Mouse (Mus musculus) megakaryocyte-erythroid progenitor cell, adult 5-6 weeks (primary cell): ENCODE data around the gene Cdip1. TPM values are rescaled to one million over a fixed set of nuclear protein-coding genes. Genes with fewer than 3 reads are reported as not detected.
A peak's percentile ranks its signal among the peaks of the same experiment; 100 is the strongest.
"Not testable (repeated sequence)": the region's sequence is repeated elsewhere in the genome, so short reads cannot be mapped to it uniquely, and the experiment has no call there.

Experiments
- ATAC-seq: replicated peaks from 2 replicates; pipeline ENCODE4 v1.8.0; 2016; ENCODE audit warnings: mild to moderate bottlenecking, inconsistent platforms; ENCODE audit not compliant: severe bottlenecking, poor library complexity, low FRiP score, low TSS enrichment
- total RNA-seq, 2 experiments: library from RNA; stranded (forward) in 1 of 2; stranded (reverse) in 1 of 2; fragments of 200-1000, 215-1000 nt in 1 of 2; fragments of >200 nt in 1 of 2; fragmentation: Nextera tagmentation in 1 of 2; gene quantifications; 2 replicates each; pipeline ENCODE4 v1.2.3; 2014 to 2017

Cdip1 gene
- total RNA-seq (2014; fragmentation: Nextera tagmentation) = 15.3 and 17.7 TPM in 2 replicates
- 14.0 and 15.5 TPM in 2 replicates for total RNA-seq (2017)

DNA sequence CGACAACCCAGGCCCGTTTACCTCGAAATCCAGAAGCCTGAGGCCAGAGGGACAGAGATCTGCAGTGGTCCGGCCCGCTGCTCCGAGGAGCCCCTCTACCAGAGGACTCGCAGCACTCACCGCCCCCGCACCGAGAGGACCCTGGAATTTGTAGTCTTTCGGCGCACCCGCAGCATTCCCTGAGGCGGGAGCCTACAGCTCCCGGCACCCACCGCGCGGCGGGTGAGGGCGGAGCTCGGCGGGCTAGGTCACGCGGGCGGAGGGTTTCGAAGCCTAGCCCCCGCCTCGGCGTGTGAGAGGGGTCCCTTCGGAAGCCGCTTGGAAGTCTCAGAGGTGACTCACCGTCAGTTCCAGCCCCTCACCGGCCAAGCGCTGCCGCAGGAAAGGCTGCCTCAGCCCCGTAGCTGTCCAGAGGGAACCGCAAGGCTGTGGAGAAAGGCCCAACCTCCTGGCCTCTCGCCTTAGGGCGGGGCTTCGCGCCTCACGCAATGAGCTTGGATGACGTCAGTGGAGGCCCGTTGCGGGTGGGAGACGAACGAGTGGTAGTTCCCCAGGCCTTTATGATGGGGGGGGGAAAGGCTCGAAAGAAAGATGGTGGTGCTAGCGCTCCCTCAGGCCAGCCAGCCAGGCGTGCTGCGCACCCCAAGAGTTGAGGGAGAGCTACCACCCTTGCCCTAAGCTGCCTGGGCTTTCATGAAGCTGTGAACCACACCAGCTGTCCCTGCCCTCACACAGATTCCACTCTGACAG is at the start of gene Cdip1:
Cdip1 (minus strand) TSS at position 483 of the 750 bp plus-strand sequence.
- ATAC-seq = peak; percentile 95

DNA sequence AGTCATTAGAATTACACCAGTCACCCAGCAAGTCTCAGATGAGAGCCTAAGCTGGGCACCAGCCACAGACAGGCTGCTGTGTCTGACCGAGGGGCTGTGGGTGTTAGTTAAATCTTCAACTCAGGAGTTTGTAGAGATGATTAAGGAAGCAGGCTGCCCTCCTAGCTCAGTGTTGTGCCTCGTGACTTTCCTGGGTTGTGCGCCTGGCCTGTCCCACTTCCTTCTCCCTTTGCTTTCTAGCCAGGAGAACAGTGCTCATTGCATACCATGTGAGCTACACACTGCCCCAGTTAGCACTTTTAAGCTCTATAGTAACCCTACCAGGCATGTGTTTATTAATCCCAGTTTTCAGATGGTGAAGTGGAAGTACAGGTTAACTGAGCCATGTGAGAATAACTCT is 49.5 kb upstream of the Cdip1 start:
- ATAC-seq = no peak

DNA sequence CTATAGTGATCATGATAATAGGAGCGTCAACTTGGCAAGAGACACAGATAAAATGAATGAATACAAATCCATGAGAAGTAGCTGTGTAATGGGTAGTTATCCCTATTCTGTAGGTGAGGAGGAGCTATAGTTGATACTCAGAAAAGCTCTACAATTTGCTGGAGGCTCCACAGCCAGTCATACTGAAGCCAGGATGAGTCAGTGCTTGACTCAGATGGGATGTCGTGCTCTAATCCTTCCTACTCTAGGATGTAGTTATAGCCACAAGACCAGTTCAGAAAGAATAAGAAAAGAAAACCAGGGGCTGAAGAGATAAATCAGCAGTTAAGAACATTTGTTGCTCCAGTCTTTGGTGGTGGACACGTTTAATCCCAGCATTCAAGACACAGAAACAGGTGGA is 47.5 kb upstream of the Cdip1 start:
- no peak for ATAC-seq

DNA sequence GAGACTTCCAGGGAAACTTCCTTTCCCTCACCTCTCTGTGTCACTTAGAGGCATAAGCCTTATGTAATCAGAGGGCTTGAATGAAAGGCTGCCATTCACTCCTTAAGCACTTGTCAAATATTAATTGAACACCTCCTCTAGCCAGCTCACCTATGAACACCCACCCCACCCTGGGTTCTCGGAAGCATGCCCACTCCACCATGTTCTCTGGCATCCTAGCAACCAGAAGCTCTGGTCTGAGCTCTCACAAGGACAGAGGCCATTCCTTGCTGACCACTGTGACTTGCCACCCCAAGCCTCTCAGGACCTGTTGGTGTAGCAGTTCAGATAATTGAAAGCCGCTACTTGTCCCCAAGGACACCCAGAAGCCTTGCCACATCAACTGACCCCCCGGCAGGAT is 45.1 kb upstream of the Cdip1 start, which contains the start of gene 4930562C15Rik:
4930562C15Rik (plus strand) TSS at position 226 of the 400 bp plus-strand sequence.
- ATAC-seq = no peak

DNA sequence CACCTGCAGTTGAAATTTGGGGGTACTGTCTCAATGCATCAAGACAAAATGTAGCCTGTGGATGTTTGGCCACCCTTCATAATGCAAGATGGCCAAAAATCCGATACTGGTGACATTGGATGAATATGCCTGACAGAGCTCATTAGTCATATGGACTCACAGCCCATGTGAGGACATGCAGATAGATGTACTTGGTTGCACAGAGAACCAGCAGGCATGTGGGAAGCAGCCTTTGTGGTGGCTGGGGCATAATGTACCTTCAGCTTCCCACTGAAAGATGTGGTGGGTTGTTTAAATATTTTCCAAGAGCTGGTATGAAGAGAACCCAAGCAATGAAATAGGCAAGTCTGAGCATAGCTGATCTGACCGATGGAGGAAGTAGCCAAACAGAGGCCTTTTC is 43.8 kb upstream of the Cdip1 start:
- ATAC-seq = no peak

DNA sequence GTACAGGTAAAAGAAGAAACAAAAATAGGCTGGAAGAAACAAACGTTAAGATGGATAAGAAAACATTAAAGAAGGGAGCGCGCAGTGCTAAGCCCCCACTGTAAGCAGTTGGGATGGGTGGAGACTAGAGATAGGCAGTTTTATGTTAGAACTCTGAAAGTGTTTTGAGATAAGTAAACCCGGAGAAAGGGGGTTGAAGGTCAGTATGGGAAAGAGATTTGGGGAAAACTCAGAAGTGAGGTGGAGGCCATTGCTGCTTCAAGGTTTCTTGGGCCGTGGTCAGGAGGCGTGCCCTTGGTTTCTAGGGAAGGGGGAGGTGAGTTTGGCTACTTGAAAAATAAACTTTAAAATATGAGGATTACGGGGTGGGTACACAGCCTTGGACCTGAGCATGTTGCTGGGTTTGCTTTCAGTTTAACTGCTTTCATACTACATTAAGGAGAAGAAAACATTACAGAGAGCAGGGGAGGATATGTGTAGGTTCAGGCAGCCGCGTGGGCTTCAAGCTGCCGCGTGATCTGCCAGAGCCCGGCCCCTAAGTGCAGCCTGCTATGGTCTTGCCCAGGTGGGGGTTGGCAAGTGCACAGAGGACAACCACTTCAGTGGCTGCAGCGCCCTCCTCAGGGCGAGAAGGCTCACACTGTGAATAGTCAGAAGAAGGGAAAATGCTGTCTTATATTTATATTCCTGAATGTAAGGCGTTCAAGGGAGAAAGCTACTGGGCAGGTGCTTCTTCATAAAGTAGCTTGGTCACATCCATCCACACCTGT is 41.7 kb upstream of the Cdip1 start:
- peak; percentile 82 for ATAC-seq

DNA sequence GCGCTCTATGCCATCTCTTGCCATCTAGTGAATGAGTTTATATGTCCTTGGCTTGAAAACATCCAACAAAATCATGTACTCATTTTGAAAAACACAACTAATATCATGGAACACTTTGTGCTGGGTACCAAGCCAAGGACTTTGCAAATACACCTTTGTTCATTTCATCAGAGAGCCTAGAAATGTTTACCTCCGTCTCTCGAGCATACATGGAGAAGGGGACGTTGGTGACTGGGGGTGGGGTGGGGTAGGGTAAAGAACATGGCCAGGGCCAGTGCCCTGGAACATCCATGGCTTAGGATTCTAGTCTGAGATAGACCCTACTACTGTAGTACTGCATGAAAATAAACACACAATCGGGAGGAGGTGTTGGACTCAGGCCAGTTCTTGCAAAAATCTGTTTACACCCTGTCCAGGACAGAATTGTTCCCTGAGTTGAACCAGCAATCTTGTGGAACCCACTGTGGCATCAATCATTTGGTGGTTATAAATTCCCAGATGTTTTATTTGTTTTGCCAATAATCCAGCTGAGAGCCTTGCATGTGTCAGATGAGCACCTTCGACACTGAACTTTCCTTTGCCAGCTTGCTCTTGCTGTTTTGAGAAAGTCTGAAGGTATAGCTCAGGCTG is 39.3 kb upstream of the Cdip1 start:
- ATAC-seq = no peak

DNA sequence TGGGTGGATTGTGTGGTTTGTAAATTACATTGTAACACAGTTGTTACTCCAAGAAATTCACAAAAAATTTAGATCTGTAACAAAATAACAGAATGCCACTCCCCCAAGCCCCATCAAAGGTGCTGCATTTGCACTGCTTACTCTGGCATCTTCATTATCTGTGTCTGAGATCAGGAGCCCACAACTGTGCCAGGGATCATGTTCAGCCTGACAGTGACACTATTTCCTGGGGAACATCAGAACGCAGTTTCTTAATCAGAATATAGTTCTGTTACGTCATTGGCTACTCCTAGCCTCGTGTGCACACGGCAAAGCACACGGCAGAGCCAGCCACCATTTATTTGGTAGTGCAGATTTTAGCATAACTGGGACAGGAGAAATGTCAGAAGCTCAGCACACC is 37.5 kb upstream of the Cdip1 start:
- no peak for ATAC-seq

DNA sequence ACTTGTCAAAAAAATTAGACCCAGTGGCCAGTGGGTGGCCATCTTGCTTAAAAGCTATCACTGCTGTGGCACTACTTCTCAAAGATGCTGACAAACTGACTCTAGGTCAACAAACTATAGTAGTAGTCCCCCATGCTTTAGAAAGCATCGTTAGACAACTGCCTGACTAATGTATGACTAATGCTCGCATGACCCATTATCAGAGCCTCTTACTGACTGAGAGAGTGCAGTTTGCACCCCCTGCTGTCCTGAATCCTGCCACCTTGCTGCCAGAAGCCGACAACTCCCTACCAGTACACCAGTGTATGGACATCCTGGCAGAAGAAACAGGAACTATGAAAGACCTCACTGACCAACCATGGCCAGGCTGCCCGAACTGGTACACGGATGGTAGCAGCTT is 34.4 kb upstream of the Cdip1 start:
- not testable (repeated sequence) for ATAC-seq

DNA sequence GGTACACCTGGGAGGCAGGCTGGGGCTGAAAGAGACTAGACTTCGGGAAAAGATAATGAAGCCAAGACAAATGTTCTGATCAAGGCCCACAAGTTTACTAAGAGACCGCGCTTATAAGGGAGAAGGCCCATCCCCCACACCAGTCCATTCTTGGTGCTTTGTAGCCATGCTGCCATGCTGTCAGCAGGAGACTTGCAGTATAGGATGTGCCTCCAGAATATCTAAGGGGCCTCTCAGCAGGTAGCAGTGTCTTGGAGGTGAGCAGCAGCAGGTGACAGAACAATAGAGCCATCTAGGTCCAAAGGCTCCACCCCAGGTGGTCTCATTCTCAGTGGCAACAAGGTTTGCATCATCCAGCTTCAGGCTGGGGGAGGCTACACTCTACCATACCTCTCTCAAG is 28.3 kb upstream of the Cdip1 start:
- no peak for ATAC-seq

DNA sequence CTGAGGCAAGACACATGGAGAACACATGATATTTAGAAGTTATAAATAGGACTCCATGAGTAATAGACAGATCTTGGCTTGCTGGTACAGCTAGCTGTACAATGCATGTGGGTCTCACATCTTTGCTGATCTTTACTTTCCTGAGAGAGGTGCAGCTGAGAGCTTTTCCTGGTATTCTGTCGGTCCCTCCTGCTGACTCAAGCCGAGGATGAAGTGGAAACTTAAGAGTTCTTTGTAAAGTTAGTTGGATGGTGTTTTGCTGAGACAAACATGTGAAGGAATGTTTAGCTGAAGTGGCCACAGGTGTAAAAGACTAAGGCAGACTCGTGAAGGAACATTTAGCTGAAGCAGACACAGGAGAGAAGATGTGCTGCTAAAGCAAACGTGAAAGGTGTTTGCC is 6.5 kb upstream of the Cdip1 start:
- ATAC-seq = no peak

DNA sequence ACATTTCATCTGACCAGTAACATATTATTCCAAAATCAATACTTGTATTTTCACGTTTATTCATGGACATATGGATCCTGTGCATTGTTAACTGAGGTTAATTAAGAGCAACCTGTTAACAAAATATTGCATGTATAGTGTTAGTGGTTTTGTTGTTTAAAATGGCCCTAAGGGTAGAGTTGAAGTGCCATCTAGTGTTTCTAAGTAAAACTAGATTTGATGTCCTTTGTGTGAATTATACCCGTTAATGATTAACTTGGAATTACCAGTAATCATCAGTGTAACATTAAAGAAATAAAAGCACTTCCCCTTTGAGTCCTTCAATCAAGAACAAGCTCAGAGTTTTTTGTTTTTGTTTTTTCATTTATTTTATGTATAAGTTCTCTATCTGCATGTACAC is 1.2 kb upstream of the Cdip1 start:
- no peak for ATAC-seq

DNA sequence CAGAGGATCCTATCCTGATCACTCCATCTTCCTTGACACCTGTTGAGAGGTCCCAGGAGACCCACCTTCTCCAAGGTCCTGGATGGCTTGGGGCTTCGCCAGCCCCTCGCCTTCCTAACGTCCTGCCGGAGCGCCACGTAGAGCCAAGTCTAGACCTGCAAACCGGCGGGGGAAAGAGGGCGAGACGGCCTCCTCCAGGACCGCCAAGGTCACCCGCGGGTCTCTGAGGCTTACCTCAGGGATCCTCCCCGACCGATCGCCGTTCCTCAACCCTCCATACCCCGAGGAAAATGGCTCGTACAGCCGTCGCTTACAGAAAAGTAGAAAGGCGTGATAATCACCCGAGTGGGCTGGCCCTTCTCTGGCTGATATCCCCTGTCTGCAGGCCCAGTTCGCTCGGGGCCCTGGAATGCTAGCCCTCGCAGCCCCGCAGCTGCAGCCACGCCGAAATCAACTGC is 752 bp downstream of the Cdip1 start:
- peak; percentile 35 for ATAC-seq

DNA sequence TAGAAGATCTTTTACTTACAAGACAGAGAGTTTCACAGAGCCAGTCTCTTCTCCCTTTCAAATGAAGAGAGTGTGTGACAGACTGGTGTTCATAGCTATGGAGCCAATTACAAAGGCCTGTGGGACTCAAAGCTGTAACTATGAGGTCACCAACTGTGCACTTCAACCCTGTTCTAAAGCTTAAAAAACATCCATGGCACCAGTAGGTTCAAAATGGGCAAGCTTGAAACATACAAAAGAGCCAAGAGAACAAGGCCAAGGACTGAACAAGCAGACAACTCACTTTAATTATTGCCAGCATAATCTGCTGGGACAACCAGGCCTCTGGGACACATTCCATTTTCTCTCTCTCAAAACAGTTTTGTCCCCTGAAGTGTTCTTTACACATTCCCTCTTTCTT is 1.9 kb downstream of the Cdip1 start:
- no peak for ATAC-seq

DNA sequence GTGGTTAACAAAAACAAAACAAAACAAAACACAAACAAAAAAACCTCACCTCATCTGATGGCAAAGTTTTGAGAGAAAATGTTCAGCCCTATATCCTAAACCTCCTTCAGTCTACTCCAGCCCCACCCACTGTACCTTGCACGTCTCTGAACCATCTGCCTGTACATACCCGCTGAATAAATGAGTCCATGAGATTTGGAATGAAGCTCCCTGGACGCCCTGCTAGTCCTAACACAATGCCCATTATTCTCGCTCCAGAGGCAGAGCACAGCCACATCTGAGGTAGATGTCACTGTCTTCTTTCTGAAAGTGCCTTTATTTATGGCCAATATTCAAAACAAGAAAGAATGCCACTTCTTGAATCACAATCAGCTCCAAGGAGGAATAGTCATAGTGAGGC is 4.4 kb downstream of the Cdip1 start:
- ATAC-seq = no peak

DNA sequence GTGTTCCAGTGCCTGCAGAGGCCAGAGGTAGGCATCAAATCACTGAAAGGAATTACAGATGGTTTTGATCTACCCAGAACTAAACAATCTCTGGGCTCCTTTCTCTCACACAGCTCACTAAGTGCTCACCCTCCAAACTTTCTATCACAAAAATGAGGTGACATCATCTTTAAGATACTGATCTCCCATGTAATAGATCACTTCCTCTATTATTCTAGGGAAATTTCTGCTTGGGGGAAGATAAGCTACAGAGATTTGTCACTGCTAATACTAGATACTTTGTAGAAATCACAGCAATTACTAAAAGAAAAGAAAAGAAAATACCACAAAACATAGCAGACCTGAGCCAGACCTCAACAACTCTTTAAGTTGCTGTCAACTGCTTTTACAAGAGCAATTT is 7.6 kb downstream of the Cdip1 start:
- no peak for ATAC-seq

DNA sequence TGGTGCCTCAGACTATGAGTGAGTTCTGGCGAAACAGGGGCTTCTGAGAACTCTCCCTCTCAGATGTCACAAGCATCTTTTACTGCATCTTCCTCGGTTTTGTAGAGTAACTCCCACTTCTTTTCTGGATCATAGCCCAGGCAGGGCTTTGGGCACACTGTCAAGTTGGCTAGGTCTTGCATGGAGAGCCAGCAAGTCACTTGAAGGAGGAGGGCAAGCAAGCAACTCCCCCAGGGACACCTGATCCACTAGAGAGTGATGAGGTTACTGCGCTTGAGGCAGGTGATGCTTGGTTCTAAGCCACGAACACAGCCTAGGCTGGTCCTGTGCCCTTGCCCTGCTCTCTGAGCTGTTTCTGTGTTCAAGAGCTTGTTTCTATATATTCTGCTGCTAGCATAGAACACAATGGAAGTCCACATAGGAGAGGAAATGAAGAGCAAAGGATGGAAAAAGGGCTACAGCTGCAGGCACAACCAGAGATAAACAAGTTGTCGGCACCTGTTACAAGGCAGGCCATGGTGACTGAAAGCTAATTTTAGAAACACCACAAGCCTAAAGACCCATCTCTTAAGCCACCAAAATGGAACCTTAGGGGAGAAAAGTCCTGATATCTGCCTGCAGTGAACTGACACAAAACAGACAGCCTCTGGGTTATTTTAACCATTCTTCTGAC is 8.4 kb downstream of the Cdip1 start:
- ATAC-seq = no peak

DNA sequence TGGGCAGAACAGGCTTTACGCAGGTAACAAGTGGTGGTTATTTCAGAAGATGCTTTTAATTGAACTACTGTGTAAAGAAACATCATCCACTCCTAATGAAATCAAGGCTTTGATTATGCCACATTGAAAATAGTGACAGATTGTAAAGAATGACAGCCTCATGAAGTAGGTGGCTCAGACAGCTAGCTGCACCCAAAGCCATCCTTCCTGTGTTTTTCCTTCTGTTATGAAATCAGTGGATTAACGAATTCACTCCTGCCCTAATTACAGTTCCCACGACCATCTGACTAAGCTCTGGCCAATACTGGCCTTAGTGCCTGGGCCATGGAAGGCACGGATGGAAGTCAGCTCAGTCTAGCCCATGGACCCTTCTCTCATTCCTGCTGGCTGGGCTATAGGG is 11.2 kb downstream of the Cdip1 start:
- no peak for ATAC-seq

DNA sequence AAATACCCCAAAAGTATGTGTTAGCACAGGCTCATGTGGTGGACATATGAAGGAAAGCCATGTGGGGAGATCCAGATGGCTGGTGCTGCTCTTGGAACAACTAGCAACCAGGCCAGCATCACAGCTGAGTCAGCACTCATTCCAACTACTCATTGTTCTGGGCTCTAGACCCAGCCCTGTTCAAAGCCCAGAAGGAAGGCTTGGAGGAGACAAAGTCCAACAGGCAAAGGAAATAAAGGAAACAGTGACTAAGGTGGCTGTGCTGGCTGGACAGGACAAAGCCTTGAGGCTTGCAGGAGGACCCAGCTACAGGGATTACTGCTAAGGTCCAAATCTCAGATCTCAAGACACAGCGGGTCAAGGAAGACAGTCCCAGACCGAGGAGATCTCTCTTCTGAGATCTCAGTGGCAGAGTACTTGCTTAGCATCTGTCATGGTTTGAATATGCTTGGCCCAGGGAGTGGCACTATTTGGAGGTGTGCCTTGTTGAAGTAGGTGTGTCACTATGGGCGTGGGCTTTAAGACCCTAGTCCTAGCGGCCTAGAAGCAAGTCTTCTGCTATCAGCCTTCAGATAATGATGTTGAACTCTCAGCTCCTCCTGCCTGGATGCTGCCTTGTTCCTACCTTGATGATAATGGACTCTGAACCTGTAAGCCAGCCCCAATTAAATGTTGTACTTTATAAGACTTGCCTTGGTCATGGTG is 12.0 kb downstream of the Cdip1 start:
- no peak for ATAC-seq
